Mouse (Mus musculus) MEL (cell line): ENCODE measurements around the gene Wbp2.
A peak's percentile ranks its signal among the peaks of the same experiment; 100 is the strongest.

Experiments
- CTCF ChIP-seq, 3 experiments: IDR thresholded peaks in 2 of 3; conservative IDR thresholded peaks in 1 of 3; 2 replicates each; pipeline ENCODE4 v1.5.1; 2011 to 2012; ENCODE audit warnings: low read length in 3 of 3, low read depth in 2 of 3, mild to moderate bottlenecking in 2 of 3, improper control_type of control experiment in 1 of 3, inconsistent platforms in 1 of 3, mixed read lengths in 1 of 3, moderate library complexity in 1 of 3; ENCODE audit not compliant: control insufficient read depth in 1 of 3, insufficient read depth in 1 of 3, poor library complexity in 1 of 3, severe bottlenecking in 1 of 3
- E2F4 ChIP-seq: IDR thresholded peaks from 2 replicates; pipeline ENCODE4 v1.6.1; 2011; ENCODE audit warnings: low read depth, low read length, improper control_type of control experiment, borderline replicate concordance
- GABPA ChIP-seq: IDR thresholded peaks from 2 replicates; pipeline ENCODE4 v1.6.1; 2012; ENCODE audit warnings: low read depth, mild to moderate bottlenecking, inconsistent platforms, low read length, improper control_type of control experiment, moderate library complexity
- MEF2A ChIP-seq: IDR thresholded peaks from 2 replicates; pipeline ENCODE4 v1.6.1; 2014; ENCODE audit warnings: low read depth, mild to moderate bottlenecking, inconsistent platforms, low read length, improper control_type of control experiment; ENCODE audit not compliant: poor library complexity, insufficient replicate concordance, severe bottlenecking; ENCODE audit errors: extremely low read depth
- POLR2A ChIP-seq, 2 experiments: IDR thresholded peaks; 2 replicates each; pipeline ENCODE4 v1.6.1; 2011 to 2012; ENCODE audit warnings: low read length in 2 of 2, mild to moderate bottlenecking in 2 of 2, control low read depth in 1 of 2, improper control_type of control experiment in 1 of 2, low read depth in 1 of 2, moderate library complexity in 1 of 2; ENCODE audit not compliant: control insufficient read depth in 1 of 2, insufficient read depth in 1 of 2, poor library complexity in 1 of 2
- TCF12 ChIP-seq: IDR thresholded peaks from 2 replicates; pipeline ENCODE4 v1.6.1; 2014; ENCODE audit warnings: low read depth, mild to moderate bottlenecking, inconsistent platforms, low read length, improper control_type of control experiment, moderate library complexity
- UBTF ChIP-seq: IDR thresholded peaks from 2 replicates; pipeline ENCODE4 v1.6.1; 2012; ENCODE audit warnings: low read depth, mild to moderate bottlenecking, inconsistent platforms, low read length, improper control_type of control experiment, moderate library complexity, borderline replicate concordance; ENCODE audit not compliant: insufficient read depth
- USF1 ChIP-seq: IDR thresholded peaks from 2 replicates; pipeline ENCODE4 v1.6.1; 2014; ENCODE audit warnings: low read depth, mild to moderate bottlenecking, inconsistent platforms, low read length, improper control_type of control experiment, moderate library complexity
- ZMIZ1 ChIP-seq: IDR thresholded peaks from 2 replicates; pipeline ENCODE4 v1.6.1; 2012; ENCODE audit warnings: low read depth, mild to moderate bottlenecking, inconsistent platforms, low read length, improper control_type of control experiment, moderate library complexity

DNA sequence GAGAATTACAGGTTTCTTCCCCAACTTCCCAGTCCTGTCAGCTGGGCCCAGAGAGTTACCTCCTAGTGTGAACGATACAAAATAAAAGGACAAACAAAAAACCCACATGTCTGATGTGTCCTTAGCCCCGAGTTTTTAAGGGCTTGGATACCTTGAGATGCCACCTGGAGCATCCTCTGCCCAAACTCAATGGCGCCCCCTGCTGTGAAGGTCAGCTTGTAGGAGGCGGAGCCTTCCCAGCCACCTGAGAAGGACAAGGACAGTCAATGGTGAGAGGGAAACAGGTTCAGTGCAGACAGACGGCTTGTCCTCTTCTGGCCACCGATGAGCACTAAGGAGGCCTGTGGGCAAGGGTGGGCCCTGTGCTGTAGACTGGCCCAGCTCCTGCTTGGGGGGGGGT is 5.7 kb downstream of the Wbp2 start:
- TF ChIP-seq CTCF (IDR thresholded peaks at IDR 0.05 in 2 of 3, conservative IDR thresholded peaks at IDR 0.05 in 1 of 3; ENCODE audit: control insufficient read depth in 1 of 3, insufficient read depth in 1 of 3, low read depth in 2 of 3, low read length in 3 of 3, poor library complexity in 1 of 3, severe bottlenecking in 1 of 3): peak; percentile 75 to 87 (median 79)
- no peak for TF ChIP-seq ZMIZ1
- no peak for TF ChIP-seq GABPA
- TF ChIP-seq TCF12: no peak
- no peak for TF ChIP-seq UBTF
- TF ChIP-seq POLR2A (IDR thresholded peaks at IDR 0.05; ENCODE audit: control insufficient read depth in 1 of 2, insufficient read depth in 1 of 2, low read depth in 1 of 2, low read length in 2 of 2, poor library complexity in 1 of 2): no peak
- TF ChIP-seq MEF2A: no peak
- no peak for TF ChIP-seq USF1
- no peak for TF ChIP-seq E2F4
